ENCODE assay signal across 16 mouse cellular contexts in genomic region chr4:128742379-128742970, GRCm38 (mm10). TPM values are rescaled to one million over a fixed set of nuclear protein-coding genes. Genes with fewer than 3 reads are reported as not detected.
DNase-seq lines count a peak whose midpoint lies in the region; ATAC-seq and TF ChIP-seq lines count a peak whose summit lies in the region.
"Had no signal": no experiment of that assay in that cellular context is flagged by ENCODE, and none has a peak within 500 bp of the region (broad histone marks: within the 10 kb centered on the region; RNA-seq: fewer than 3 reads in every experiment).

No protein-coding gene starts in this region.

- H3K4me2 ChIP-seq in forebrain, embryonic 16.5 days (ENCODE audit: low read length): no peak overlapping the region
- H3K4me2 ChIP-seq in hindbrain, embryonic 14.5 days (replicated peaks): no peak overlapping the region
- H3K4me2 ChIP-seq: liver, embryonic 13.5 days had no signal

- H3K4me3 ChIP-seq in forebrain, embryonic 10.5 days: no peak overlapping the region
- no peak overlapping the region for H3K4me3 ChIP-seq in forebrain, embryonic 16.5 days (replicated peaks; ENCODE audit: low read length)
- H3K4me3 ChIP-seq in layer of hippocampus, adult 2 months: no peak overlapping the region
- no peak overlapping the region for H3K4me3 ChIP-seq in embryonic facial prominence, embryonic 10.5 days
- no peak overlapping the region for H3K4me3 ChIP-seq in hindbrain, embryonic 14.5 days (replicated peaks; ENCODE audit: low read length)
- H3K4me3 ChIP-seq: liver, embryonic 13.5 days had no signal

- no peak for ATAC-seq in forebrain, embryonic 16.5 days
- peak; percentile 14; the same call in 1 of the 2 replicates for ATAC-seq in hindbrain, embryonic 14.5 days (ENCODE audit: low FRiP score)
- ATAC-seq: activated CD4-positive, CD25-positive, alpha-beta regulatory T cell, adult 4 months had no signal

- H3K4me1 ChIP-seq in forebrain, embryonic 10.5 days: peaks cover 45% of the 10 kb centered on the region
- peaks cover 25% of the 10 kb centered on the region for H3K4me1 ChIP-seq in forebrain, embryonic 16.5 days (replicated peaks; ENCODE audit: control insufficient read depth, insufficient read depth, low read length)
- H3K4me1 ChIP-seq in embryonic facial prominence, embryonic 10.5 days: peaks cover 37% of the 10 kb centered on the region
- H3K4me1 ChIP-seq in hindbrain, embryonic 14.5 days (replicated peaks; ENCODE audit: control insufficient read depth, insufficient read depth, low read length): peaks cover 16% of the 10 kb centered on the region

- H3K9ac ChIP-seq in forebrain, embryonic 16.5 days (replicated peaks; ENCODE audit: low read depth, low read length): no peak overlapping the region
- no peak overlapping the region for H3K9ac ChIP-seq in hindbrain, embryonic 14.5 days
- H3K9ac ChIP-seq: liver, embryonic 13.5 days had no signal

- TF ChIP-seq CTCF in layer of hippocampus, adult 2 months (conservative IDR thresholded peaks at IDR 0.05): no peak

- peaks cover 90% of the 10 kb centered on the region for H3K36me3 ChIP-seq in forebrain, embryonic 10.5 days (replicated peaks)
- H3K36me3 ChIP-seq in forebrain, embryonic 16.5 days (ENCODE audit: control insufficient read depth, insufficient read depth): peaks cover 35% of the 10 kb centered on the region
- H3K36me3 ChIP-seq in embryonic facial prominence, embryonic 10.5 days (replicated peaks): peaks cover 78% of the 10 kb centered on the region
- H3K36me3 ChIP-seq in hindbrain, embryonic 14.5 days (replicated peaks; ENCODE audit: control insufficient read depth, insufficient read depth): peaks cover 62% of the 10 kb centered on the region

- 59% methylated on average over 10 of the region's 10 CpGs for WGBS in forebrain, embryonic 10.5 days
- 39% methylated on average over 10 of the region's 10 CpGs for WGBS in forebrain, embryonic 16.5 days
- WGBS in embryonic facial prominence, embryonic 10.5 days: 59% methylated on average over 10 of the region's 10 CpGs
- 40% methylated on average over 10 of the region's 10 CpGs for WGBS in hindbrain, embryonic 14.5 days

- no peaks in the 10 kb centered on the region for H3K27me3 ChIP-seq in forebrain, embryonic 10.5 days (ENCODE audit: poor library complexity, severe bottlenecking)
- no peaks in the 10 kb centered on the region for H3K27me3 ChIP-seq in forebrain, embryonic 16.5 days (replicated peaks; ENCODE audit: control insufficient read depth, insufficient read depth, low read length)
- H3K27me3 ChIP-seq in embryonic facial prominence, embryonic 10.5 days (replicated peaks; ENCODE audit: low read depth, poor library complexity, severe bottlenecking): no peaks in the 10 kb centered on the region
- H3K27me3 ChIP-seq in hindbrain, embryonic 14.5 days (ENCODE audit: control insufficient read depth, insufficient read depth, low read length): no peaks in the 10 kb centered on the region
- H3K27me3 ChIP-seq: liver, embryonic 13.5 days had no signal

- no peak for DNase-seq in forebrain, embryonic 10.5 days (ENCODE audit: extremely low spot score, low spot score)
- no peak for DNase-seq in layer of hippocampus, adult 2 months (ENCODE audit: low spot score in 2 of 2)
- no peak for DNase-seq in layer of hippocampus, adult 9-11 months
- no peak for DNase-seq in embryonic facial prominence, embryonic 10.5 days (ENCODE audit: low spot score)
- no peak for DNase-seq in hindbrain, embryonic 14.5 days (ENCODE audit: low spot score)
- DNase-seq in frontal cortex, postnatal 25 days (ENCODE audit: low spot score in 2 of 2): no peak
- DNase-seq in left cerebral cortex, adult 11 months (ENCODE audit: low spot score): no peak
- DNase-seq: gastrocnemius, postnatal 14 days; kidney, postnatal 10 days; liver, embryonic 13.5 days; thymus, postnatal 36 days had no signal

- H3K9me3 ChIP-seq in forebrain, embryonic 10.5 days: no peaks in the 10 kb centered on the region
- no peaks in the 10 kb centered on the region for H3K9me3 ChIP-seq in forebrain, embryonic 16.5 days (ENCODE audit: control insufficient read depth, low read length)
- no peaks in the 10 kb centered on the region for H3K9me3 ChIP-seq in embryonic facial prominence, embryonic 10.5 days
- H3K9me3 ChIP-seq in hindbrain, embryonic 14.5 days (ENCODE audit: control insufficient read depth, low read length): no peaks in the 10 kb centered on the region
- H3K9me3 ChIP-seq: G1E; liver, embryonic 13.5 days had no signal

- H3K27ac ChIP-seq in forebrain, embryonic 10.5 days: peak overlapping the region; percentile 36; the same call in 1 of the 2 replicates
- H3K27ac ChIP-seq in forebrain, embryonic 16.5 days (ENCODE audit: low read length): no peak overlapping the region
- H3K27ac ChIP-seq in layer of hippocampus, adult 2 months: peak overlapping the region; percentile 28; the same call in 1 of the 2 replicates
- H3K27ac ChIP-seq in embryonic facial prominence, embryonic 10.5 days (replicated peaks): 0 out of 2 replicates have a peak overlapping the region, but pooled peaks have one; percentile 27
- no peak overlapping the region; the same call in 1 of the 2 replicates for H3K27ac ChIP-seq in hindbrain, embryonic 14.5 days
- H3K27ac ChIP-seq: liver, embryonic 13.5 days; macrophage had no signal

RNA-seq across cellular contexts. Expression of gene A3galt2, which starts 12.7 kb away (rescaled TPM):
- 0.07 and 0.17 TPM in 2 replicates for polyA plus RNA-seq in forebrain, embryonic 10.5 days (2016; fragmentation: Nextera tagmentation; extraction: Ambion mirVana)
- 0.43 and 0.63 TPM in 2 replicates for polyA plus RNA-seq in forebrain, embryonic 16.5 days (2015; fragmentation: Nextera tagmentation; extraction: Ambion mirVana)
- under 1 TPM; 0.20 to 0.26 TPM for total RNA-seq in layer of hippocampus, adult 2 months (2021)
- 0.09 and 0.12 TPM in 2 replicates for polyA plus RNA-seq in embryonic facial prominence, embryonic 10.5 days (2016; fragmentation: Nextera tagmentation; extraction: Ambion mirVana)
- 0.21 and 0.41 TPM in 2 replicates for polyA plus RNA-seq in hindbrain, embryonic 14.5 days (2014; fragmentation: Nextera tagmentation; extraction: Ambion mirVana)
- total RNA-seq: hematopoietic stem cell, adult 5-6 weeks had no signal
- polyA plus RNA-seq: activated CD4-positive, CD25-positive, alpha-beta regulatory T cell, adult 4 months; G1E; liver, embryonic 13.5 days; macrophage had no signal

Comparison
In these comparisons a context has a peak if more than half of its experiments do, and no peak if none do; other contexts are left out.
1. H3K27ac ChIP-seq: peak in forebrain, embryonic 10.5 days (single experiment), layer of hippocampus, adult 2 months (single experiment) and embryonic facial prominence, embryonic 10.5 days (single experiment); none in forebrain, embryonic 16.5 days (single experiment) and hindbrain, embryonic 14.5 days (single experiment).